Mouse (Mus musculus) inflammation-experienced regulatory T-cells, adult 6 months (primary cell): ENCODE results near the gene Adrm1. TPM values are rescaled to one million over a fixed set of nuclear protein-coding genes. Genes with fewer than 3 reads are reported as not detected.
A peak's percentile ranks its signal among the peaks of the same experiment; 100 is the strongest.

Experiments
- ATAC-seq: one replicate; pipeline ENCODE4 v1.8.0; 2017
- polyA plus RNA-seq, 3 experiments: library from polyadenylated mRNA; unstranded; fragments of 100-300 nt; shearing (Covaris generic); gene quantifications; one replicate each; pipeline ENCODE4 v1.2.1; 2017

Adrm1 gene
- polyA plus RNA-seq, 3 experiments from 2014 or later: 85.6 to 103 (median 86.1) TPM

DNA sequence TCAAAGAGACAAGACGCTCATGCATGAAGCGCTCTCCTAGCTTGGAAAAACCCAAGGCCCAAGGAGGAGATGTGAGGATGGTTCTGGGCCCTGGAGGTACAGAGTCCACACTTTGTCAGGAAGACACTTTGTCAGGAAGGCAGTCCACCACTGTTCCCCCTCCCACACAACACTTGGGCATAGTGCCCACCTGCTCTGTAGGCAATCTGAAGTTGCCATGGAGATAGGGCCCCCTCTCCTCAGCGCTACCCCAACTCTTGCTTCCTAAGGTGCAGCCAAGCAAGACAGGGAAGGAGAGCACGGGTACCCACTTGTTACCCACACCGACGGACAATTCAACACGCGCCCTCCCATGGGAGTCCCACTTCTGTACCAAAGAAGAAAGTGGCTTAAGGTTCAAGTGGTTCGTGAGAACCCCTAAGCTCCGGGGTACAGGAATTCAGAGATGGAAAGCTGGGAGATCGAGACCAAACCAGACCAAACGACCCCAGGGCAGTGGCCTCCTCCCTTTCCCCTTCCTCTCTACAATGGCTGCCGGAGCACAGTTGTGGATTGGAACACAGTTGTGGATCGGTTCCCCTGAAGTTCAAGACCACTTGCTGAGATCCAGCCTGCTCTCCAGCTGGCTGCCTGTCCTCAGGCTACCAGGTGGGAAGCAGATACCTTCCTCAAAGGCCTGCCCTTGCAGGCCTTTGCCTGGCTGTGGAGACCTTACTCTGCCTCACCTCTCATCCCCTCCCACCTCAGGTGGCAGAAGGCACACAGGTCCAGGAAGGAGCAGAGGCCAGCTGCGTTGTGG is 48.1 kb downstream of the Adrm1 start:
- no peak for ATAC-seq

DNA sequence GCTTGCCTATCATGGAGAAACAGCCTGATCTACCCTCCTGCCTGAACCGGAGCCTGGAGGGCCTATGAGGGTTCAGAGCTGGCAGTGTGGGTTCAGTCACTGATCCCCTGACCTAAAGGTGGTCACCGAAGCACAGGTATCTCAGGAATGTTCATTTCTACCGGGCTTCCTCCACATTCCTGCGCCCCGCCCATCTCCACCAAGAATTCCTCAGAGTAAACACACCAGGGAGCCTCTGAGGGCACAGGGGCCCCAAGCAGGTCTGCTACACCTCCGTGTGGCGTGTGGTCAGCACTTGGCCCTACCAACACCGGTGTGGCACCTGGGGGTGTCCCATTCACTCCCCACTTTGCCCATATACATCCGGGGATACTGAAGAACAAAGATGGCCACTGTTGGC is 48.9 kb downstream of the Adrm1 start:
- no peak for ATAC-seq

DNA sequence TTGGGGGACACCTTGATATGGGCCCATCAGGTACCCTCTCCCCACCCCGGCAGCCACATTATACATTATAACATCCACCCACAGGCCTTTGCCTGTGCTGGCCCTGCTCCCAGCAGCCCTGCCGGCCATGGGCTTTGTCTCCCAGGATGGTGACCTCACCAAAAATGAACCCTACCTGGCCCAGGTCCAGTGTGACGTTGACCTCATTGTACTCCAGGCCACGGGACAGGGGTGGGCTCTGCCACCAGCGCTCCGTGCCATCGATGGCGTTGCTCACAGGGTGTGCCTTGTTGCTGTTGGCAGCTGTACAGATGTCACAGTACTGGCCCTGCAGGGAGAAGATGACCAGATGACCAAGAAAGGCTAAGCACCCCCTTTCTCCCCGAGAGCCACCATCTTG is 49.8 kb downstream of the Adrm1 start:
- no peak for ATAC-seq

DNA sequence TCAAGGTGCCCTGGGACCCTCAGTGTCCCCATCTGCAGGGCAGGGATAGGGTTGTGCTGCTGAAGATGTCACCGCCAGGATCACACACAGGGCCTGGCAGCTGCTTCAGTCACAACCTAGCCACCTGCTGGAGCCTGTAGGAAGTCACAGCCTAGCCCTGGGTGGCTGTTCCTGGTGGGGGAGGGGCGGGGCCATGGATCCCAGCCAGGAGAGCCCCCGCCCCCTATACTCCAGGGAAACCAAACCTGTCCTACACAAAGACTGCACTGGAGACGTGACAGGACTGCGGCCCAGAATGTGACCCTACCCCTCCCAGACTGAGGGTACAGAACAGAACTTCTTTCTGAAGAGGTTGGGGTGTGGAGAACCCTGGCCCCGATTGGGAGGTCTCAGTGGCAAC is 51.0 kb downstream of the Adrm1 start:
- ATAC-seq: no peak

DNA sequence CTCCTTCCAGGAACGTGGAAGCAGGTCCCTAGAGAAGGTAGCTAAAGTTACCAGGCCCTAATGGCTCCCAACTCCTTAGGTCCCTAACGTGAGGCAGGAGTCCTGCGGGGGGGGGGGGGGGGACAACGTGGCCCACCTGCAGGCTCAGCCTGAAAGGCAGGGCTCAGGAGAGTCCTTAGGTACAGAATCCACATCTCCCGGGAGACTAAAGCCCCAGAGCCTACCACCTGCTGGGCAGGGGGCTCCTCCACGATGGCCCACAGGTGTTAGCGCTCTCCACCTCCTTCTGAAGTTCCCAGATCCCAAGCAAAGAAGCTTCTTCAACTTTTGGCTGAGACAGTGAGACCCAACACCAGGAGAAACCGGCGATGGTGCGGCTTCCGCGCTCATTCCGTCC is 53.4 kb downstream of the Adrm1 start:
- ATAC-seq: no peak

DNA sequence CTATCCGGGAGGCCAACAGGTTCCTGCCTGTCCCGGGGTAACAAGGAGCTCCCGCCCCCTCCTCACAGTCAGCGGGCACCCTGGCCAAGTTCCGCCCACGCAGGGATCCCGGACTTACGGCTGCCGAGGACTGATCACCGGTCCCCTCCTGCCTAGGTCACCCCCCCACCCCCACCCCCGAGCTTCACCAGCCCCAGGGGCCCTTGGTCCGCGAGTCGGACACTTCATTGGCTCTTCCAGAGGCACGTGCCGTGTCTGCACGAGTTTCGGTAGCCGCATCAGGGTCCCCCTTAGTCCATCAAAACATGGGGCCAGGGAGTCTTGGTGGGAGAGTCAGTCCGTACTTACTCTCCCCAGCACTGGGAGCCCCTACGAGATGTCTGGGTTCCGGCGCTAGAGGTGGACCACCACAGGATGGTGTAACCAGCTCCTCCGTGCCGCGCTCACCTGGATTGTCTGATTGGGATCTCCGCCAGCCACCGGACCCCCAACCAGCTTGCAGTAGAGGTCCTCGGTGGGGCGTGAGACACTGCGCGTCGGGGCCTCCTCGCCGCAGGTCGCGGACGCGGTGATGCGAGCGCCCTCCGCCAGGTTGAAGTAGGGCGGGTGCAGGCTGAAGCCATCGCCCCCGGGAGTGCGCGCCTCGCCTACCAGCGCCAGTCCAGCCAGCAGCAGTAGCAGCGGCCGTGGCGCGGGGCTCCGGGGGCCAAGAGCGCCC is 53.9 kb downstream of the Adrm1 start:
- peak; percentile 48 for ATAC-seq

Other genes with a start within 250 kb of the Adrm1 start
- gene Taf4, start 194.8 kb upstream of the Adrm1 start, polyA plus RNA-seq: 1 to 10 TPM; 4.3 to 7.2 (median 5.0) TPM
- 1 to 10 TPM; 2.4 to 3.9 (median 2.5) TPM for gene Lsm14b, start 146.5 kb upstream of the Adrm1 start, polyA plus RNA-seq
- gene Psma7, start 129.1 kb upstream of the Adrm1 start, polyA plus RNA-seq: 100 to 1,000 TPM; 448 to 507 (median 458) TPM
- 1 to 10 TPM; 1.4 to 2.4 (median 2.3) TPM for gene Ss18l1, start 129.0 kb upstream of the Adrm1 start, polyA plus RNA-seq
- 10 to 100 TPM; 28.5 to 51.3 (median 40.1) TPM for gene Mtg2, start 100.9 kb upstream of the Adrm1 start, polyA plus RNA-seq
- not detected for gene Hrh3, start 67.0 kb upstream of the Adrm1 start, polyA plus RNA-seq
- gene Osbpl2, start 52.2 kb upstream of the Adrm1 start, polyA plus RNA-seq: 10 to 100 TPM; 20.2 to 23.7 (median 21.9) TPM
- under 1 TPM in 2 of 3 experiments, not detected in 1; 0.33 to 0.40 TPM for gene Lama5, start 54.4 kb downstream of the Adrm1 start, polyA plus RNA-seq
- 1,000 to 10,000 TPM; 1,053 to 1,596 (median 1,304) TPM for gene Rps21, start 85.9 kb downstream of the Adrm1 start, polyA plus RNA-seq
- gene Cables2, start 102.0 kb downstream of the Adrm1 start, polyA plus RNA-seq: 1 to 10 TPM; 6.7 to 8.0 (median 7.7) TPM
- not detected for gene Rbbp8nl, start 118.4 kb downstream of the Adrm1 start, polyA plus RNA-seq
- not detected for gene Gata5, start 163.2 kb downstream of the Adrm1 start, polyA plus RNA-seq